Comparison of ENCODE assay signal across 8 mouse cellular contexts in genomic region chr11:83462711-83463244, GRCm38 (mm10). TPM values are rescaled to one million over a fixed set of nuclear protein-coding genes. Genes with fewer than 3 reads are reported as not detected.
DNase-seq lines count a peak whose midpoint lies in the region; ATAC-seq lines count a peak whose summit lies in the region.

TSS of gene Mmp28 (minus strand) at chr11:83463071.

- peak within 1 kb of the TSS; percentile 94 for H3K4me2 ChIP-seq in embryonic facial prominence, embryonic 11.5 days (ENCODE audit: low read depth, low read length)
- H3K4me2 ChIP-seq in heart, embryonic 12.5 days: peak within 1 kb of the TSS; percentile 93
- H3K4me2 ChIP-seq in kidney, embryonic 15.5 days: peak within 1 kb of the TSS; percentile 96

- no peak for ATAC-seq in embryonic facial prominence, embryonic 11.5 days (replicated peaks; ENCODE audit: insufficient number of reproducible peaks, low FRiP score, low TSS enrichment, low read depth)
- peak; percentile 67 for ATAC-seq in heart, embryonic 12.5 days (ENCODE audit: insufficient number of reproducible peaks, low FRiP score)
- peak; percentile 81 for ATAC-seq in kidney, embryonic 15.5 days (replicated peaks; ENCODE audit: low FRiP score)

- H3K9ac ChIP-seq in embryonic facial prominence, embryonic 11.5 days (replicated peaks; ENCODE audit: low read length): peak within 1 kb of the TSS; percentile 55
- H3K9ac ChIP-seq in heart, embryonic 12.5 days: peak within 1 kb of the TSS; percentile 82
- H3K9ac ChIP-seq in kidney, embryonic 15.5 days: peak within 1 kb of the TSS; percentile 56

- H3K4me3 ChIP-seq in embryonic facial prominence, embryonic 11.5 days (ENCODE audit: low read depth, low read length): peak within 1 kb of the TSS; percentile 49
- peak within 1 kb of the TSS; percentile 75 for H3K4me3 ChIP-seq in heart, embryonic 12.5 days
- H3K4me3 ChIP-seq in kidney, embryonic 15.5 days (replicated peaks): peak within 1 kb of the TSS; percentile 63

- 0% methylated on average over 31 of the region's 42 CpGs for WGBS in embryonic facial prominence, embryonic 11.5 days
- under 1% methylated on average over 42 of the region's 42 CpGs for WGBS in heart, embryonic 12.5 days
- WGBS in kidney, embryonic 15.5 days: under 1% methylated on average over 42 of the region's 42 CpGs

- no peaks in the 10 kb centered on the region for H3K4me1 ChIP-seq in embryonic facial prominence, embryonic 11.5 days (ENCODE audit: control insufficient read depth, insufficient read depth, low read length)
- H3K4me1 ChIP-seq in heart, embryonic 12.5 days (replicated peaks): peaks cover 45% of the 10 kb centered on the region
- peaks cover 20% of the 10 kb centered on the region for H3K4me1 ChIP-seq in kidney, embryonic 15.5 days

- H3K36me3 ChIP-seq in embryonic facial prominence, embryonic 11.5 days (replicated peaks; ENCODE audit: control insufficient read depth, insufficient read depth, low read depth, low read length): no peaks in the 10 kb centered on the region
- no peaks in the 10 kb centered on the region for H3K36me3 ChIP-seq in heart, embryonic 12.5 days
- no peaks in the 10 kb centered on the region for H3K36me3 ChIP-seq in kidney, embryonic 15.5 days
- H3K36me3 ChIP-seq in splenic B cell, adult 2 months (ENCODE audit: control insufficient read depth, insufficient read depth, low read length, poor library complexity, severe bottlenecking): no peaks in the 10 kb centered on the region

- H3K9me3 ChIP-seq in embryonic facial prominence, embryonic 11.5 days (replicated peaks; ENCODE audit: control insufficient read depth, low read length): no peaks in the 10 kb centered on the region
- no peaks in the 10 kb centered on the region for H3K9me3 ChIP-seq in heart, embryonic 12.5 days (replicated peaks)
- H3K9me3 ChIP-seq in kidney, embryonic 15.5 days (replicated peaks): no peaks in the 10 kb centered on the region

- DNase-seq in 416B (ENCODE audit: low read depth) (peak; percentile 38), NIH3T3 (ENCODE audit: low read depth) (peak; percentile 52)
- DNase-seq in embryonic facial prominence, embryonic 11.5 days (ENCODE audit: low spot score): peak; percentile 31
- peak; percentile 75 for DNase-seq in lung, postnatal 14 days
- peak; percentile 38 for DNase-seq in splenic B cell, adult 2 months (ENCODE audit: low read depth, low spot score)
- DNase-seq in right cerebral cortex, postnatal 4 days: no peak

- peaks cover 7% of the 10 kb centered on the region for H3K27me3 ChIP-seq in embryonic facial prominence, embryonic 11.5 days (ENCODE audit: control insufficient read depth, insufficient read depth, low read length)
- H3K27me3 ChIP-seq in heart, embryonic 12.5 days (replicated peaks): peaks cover 22% of the 10 kb centered on the region
- peaks cover 38% of the 10 kb centered on the region for H3K27me3 ChIP-seq in kidney, embryonic 15.5 days
- H3K27me3 ChIP-seq in splenic B cell, adult 2 months (ENCODE audit: control insufficient read depth, insufficient read depth, low read length, poor library complexity, severe bottlenecking): no peaks in the 10 kb centered on the region

- no peak within 1 kb of the TSS for H3K27ac ChIP-seq in embryonic facial prominence, embryonic 11.5 days (replicated peaks; ENCODE audit: low read depth, low read length)
- no peak within 1 kb of the TSS for H3K27ac ChIP-seq in heart, embryonic 12.5 days (ENCODE audit: poor library complexity, severe bottlenecking)
- H3K27ac ChIP-seq in kidney, embryonic 15.5 days: 0 out of 2 replicates have a peak within 1 kb of the TSS, but pooled peaks have one; percentile 9

RNA-seq across cellular contexts. Expression of gene Mmp28, which starts in this region (rescaled TPM):
- 3.2 and 3.8 TPM in 2 replicates for polyA plus RNA-seq in embryonic facial prominence, embryonic 11.5 days (2014; fragmentation: Nextera tagmentation; extraction: Ambion mirVana)
- 3.4 and 3.5 TPM in 2 replicates for polyA plus RNA-seq in heart, embryonic 12.5 days (2016; fragmentation: Nextera tagmentation; extraction: Ambion mirVana)
- polyA plus RNA-seq in kidney, embryonic 15.5 days (2015; fragmentation: Nextera tagmentation; extraction: Ambion mirVana): 1.3 and 1.4 TPM in 2 replicates
